Mouse (Mus musculus) T-helper 17 cell (primary cell): ENCODE results near the gene Gnmt.

Source experiments
- in situ Hi-C, 2 experiments: fragments of 300-600 bp; cut with MboI, MseI; formaldehyde crosslinking; loops; 1 replicate in 1 of 2; 2 replicates in 1 of 2; pipeline ENCODE4 v1.15.1; 2025; ENCODE audit warnings: high pct_unique_total_duplicates in 2 of 2

The Gnmt gene

DNA sequence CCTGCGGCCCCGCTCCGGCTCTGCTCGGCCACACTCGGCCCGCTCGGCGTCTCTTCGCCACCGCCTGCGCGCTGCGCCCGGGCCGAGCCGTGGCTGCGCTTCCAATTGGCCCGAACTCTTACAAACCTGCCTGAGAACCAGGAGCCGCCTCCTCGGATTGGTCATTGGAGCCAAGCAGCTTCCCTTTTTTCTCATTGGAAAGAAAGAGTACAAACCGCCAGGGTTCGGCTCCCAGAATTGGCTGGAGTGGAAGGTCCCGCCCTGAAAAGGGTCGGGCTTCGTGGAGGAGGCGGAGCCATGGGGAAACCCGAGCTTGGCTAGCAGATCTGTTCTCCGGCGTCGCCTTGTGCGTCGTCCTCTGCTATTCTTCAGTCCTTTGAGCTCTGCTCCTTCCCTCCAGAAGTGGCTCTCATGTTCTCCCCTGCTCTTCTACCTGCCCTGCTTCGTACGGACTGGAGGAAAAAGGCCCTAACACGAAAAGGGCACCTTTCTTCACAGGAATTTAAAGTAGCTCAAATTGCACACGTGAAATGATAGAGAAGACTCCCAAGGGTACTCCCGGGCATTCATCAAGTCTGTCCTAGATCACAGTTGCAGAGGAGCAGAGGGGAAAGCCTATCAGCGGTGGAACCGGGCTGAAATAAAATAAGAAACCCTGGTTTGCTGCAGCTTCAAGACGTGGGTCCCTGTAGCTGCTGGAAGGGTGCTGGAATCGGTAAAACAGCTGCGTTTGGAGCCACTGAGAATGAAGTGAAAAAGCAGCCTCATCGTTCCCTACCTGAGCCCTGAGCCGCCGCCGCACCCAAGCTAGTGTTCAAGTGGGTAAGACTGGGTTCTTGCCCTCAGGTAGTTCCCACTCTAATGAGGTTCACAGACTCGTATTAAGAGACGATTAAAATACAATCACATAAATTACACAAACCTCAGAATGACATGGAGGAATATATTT is 23.8 kb downstream of the Gnmt start, which contains the start of gene Ppp2r5d:
Gene Ppp2r5d (minus strand): TSS at position 225 of the 949 bp plus-strand sequence.
- in situ Hi-C loops, result no loop called here

DNA sequence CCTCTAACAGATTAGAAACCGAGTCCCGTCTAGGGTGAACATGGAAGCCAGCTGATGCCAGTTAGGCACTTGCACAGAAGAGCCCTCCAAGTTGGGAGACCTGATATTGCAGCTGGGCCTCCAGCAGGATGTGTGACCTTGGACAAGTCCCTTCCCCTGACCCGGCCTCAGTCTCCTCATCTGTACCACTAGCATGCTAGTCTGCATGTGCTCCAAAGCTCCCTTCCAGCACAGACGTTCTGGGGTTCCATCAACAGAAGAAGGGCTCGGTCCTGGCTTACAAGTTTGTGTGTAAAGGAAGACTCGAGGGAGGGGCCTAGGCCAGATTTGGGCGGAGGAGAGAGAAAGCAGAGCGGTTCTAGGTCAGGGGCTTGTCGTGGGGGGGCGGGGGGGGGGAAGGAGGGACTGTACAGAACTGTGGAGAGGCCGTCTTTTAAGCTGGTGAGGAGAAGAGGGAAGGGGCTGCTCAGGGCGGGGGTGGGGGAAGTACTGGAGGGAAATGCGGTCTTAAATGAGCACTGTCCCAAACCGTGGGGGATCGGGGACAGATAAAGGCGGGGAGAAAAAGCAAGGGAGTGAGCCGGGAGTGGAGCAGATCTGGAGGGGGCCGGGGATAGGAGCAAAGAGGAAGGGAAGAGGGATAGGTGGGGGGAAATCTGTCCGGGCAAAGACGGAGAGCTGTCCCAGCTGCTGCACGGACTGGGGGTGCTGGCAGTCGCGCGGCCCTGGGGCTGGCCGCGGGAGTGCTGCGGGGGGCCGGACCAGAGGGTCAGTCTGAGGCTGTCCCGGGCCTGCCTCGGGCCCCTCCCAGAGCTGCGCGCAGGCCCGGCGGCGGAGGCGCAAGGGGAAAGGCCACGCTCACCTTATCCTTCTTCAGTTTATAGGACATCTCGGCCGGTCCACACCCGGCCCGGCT is 24.7 kb downstream of the Gnmt start:
- in situ Hi-C loops, result no loop called here

- in situ Hi-C loops, result no loop called here
Measured at GRCm38 (mm10) chr17:46702506-46702905, 26.5 kb downstream of the Gnmt start.

- in situ Hi-C loops, result no loop called here
Measured at GRCm38 (mm10) chr17:46702100-46702499, 26.9 kb downstream of the Gnmt start.

DNA sequence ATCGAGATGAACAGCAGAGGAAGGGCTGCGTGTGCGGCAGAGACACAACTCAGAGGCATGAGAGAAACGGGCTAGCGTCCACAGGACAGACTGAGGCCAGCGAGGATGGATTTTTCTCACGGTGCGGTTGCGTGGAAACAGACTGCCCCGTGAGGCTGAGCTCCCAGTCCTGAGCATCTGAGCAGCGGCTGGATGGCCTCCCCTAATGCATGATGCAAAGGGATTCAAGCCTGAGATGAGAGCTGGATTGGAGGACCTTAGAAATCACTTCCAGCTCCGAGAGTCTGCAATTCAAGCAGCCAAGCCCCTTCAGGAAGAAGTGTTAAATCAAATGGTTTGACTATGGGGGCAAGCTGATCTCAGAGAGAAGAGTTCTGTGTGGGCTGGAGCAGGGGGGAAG is 27.5 kb downstream of the Gnmt start:
- in situ Hi-C loops, result no loop called here

- in situ Hi-C loops, result no loop called here
Measured at GRCm38 (mm10) chr17:46699912-46700311, 29.1 kb downstream of the Gnmt start.

GRCm38 (mm10) chr17:46699245-46699644 is 29.7 kb downstream of the Gnmt start:
- in situ Hi-C loops, result no loop called here

- in situ Hi-C loops, result no loop called here
Measured at GRCm38 (mm10) chr17:46698515-46698914, 30.5 kb downstream of the Gnmt start.

GRCm38 (mm10) chr17:46694517-46695063 is 34.4 kb downstream of the Gnmt start:
- in situ Hi-C loops, result no loop called here

GRCm38 (mm10) chr17:46691390-46691789 is 37.6 kb downstream of the Gnmt start:
- in situ Hi-C loops, result no loop called here

- in situ Hi-C loops, result no loop called here
Measured at GRCm38 (mm10) chr17:46690665-46691064, 38.3 kb downstream of the Gnmt start.

DNA sequence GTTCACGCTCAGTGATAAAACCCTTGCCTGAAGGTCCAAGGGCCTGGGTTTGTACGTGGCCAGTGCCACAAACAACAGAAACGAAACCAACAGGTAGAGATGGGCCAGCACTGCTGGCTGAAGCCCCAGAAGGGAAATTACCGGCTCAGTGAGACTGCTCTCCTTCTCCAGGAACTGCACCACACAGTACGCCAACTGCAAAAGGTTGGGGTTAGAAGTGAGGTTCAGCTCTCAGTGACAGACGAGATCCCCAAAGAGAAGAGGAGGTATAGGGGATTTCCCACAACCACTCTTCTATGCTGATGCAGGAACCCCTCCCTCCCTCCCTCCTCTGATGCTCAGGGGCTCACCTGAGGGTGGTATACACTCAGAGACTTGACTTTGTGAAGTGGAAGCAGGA is 43.1 kb downstream of the Gnmt start:
- in situ Hi-C loops, result no loop called here

DNA sequence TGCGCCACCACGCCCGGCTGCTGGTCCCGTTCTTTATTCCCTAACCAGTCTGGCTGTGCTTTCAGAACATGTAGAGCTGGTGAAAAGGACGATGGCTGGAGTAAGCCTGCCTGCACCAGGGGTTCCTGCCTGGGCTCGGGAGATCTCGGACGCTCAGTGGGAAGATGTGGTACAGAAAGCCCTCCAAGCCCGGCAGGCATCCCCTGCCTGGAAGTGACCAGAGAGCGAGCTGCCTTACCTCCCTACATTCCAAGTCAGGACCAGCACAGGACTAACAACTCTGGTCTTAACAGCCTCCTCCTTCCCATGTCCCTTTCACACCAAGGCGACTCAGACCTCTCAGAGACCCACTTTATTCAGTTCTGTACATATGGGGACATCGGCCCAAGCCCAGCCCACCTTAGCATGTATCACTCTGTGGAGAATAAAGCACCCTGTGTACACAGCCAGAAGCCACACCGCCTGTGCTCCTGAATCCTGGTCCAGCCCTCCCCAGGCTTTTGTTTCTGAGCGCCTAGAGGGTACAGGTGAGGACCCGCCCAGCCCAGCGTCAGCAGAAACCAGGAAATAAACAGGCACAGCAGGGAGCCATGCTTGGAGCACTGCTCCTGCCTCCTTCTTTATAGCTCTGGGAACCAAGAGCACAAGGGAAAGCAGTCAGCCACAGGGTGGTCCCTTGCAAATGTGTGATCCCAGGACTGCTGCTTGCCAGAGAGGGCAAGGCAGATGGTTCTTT is 46.1 kb downstream of the Gnmt start:
- in situ Hi-C loops, result no loop called here

DNA sequence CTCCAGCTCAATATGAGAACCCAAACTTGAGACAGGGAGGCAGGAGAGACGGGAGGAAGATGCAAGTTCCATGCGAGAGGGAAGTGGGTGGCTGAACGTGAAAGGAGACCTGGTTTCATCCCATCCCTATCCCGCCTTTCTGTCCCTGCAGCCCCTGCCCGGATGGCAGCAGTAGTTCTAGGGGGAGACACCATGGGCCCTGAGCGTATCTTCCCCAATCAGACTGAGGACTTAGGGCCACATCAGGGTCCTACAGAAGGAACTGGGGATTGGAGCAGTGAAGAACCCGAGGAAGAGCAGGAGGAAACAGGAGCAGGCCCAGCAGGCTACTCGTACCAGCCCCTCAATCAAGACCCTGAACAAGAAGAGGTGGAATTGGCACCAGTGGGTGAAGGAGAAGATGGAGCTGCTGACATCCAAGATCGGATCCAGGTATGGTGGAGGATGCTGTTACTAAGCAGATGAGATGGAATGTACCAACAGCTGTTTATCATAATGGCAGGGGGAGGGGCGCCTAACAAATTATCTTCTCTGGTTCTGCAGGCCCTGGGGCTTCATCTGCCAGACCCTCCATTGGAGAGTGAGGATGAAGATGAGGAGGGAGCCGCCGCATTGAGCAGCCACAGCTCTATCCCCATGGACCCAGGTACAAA is 47.4 kb downstream of the Gnmt start:
- in situ Hi-C loops, result no loop called here

- in situ Hi-C loops, result no loop called here
Measured at GRCm38 (mm10) chr17:46680760-46681373, 48.1 kb downstream of the Gnmt start, which contains the start of gene Klhdc3. Gene Klhdc3 (minus strand): TSS chr17:46680914.

DNA sequence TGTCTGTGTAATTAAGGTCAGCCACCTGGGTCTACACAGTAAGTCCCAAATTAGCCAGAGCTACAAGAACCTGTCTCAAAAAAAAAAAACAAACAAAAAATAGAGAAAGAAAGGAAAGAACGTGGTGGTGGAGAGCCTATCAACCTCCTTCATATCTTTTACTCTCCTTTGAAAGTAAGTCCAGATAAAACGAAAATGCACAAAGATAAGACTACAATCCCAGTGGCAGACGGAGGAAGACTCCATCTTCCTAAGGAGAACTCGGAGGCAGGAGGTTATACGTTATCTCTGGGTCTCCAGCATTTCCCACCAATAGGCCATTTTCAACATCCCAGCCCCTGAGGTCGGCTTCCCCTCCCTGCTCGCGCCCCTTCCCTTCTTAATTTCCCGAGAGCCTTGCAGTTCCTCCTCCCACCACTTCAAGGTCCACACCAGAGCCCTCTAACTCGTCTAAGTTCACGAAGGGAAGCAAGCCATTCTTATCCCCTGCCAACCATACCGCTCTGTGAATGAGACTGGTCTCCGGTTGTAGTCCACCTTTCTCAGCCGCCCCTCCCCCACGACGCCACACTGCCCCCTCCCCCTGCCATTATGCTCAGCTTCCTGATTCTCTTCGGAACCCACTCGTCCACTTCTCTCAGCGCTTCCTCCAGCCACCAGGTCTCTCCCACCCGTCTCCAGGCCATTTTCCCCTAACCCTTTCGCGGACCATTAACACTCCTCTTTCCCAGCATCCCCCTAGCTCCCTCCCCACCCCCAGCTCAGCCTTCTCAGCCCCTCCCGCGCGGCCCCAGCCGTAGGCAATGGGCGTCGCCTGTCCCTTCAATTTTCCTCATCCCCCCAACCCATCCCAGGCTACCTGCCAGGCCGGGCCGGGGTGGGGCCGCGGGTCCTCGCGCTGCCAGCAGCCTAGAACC is 48.9 kb downstream of the Gnmt start:
- in situ Hi-C loops, result no loop called here

- in situ Hi-C loops, result no loop called here
Measured at GRCm38 (mm10) chr17:46678911-46679310, 50.1 kb downstream of the Gnmt start.

GRCm38 (mm10) chr17:46678416-46678815 is 50.6 kb downstream of the Gnmt start, which contains the start of gene Mea1:
Gene Mea1 (plus strand): TSS chr17:46678793.
- in situ Hi-C loops, result no loop called here
